Mouse (Mus musculus): Measurements from ENCODE around the gene Cnksr1. TPM values are rescaled to one million over a fixed set of nuclear protein-coding genes. Genes with fewer than 3 reads are reported as not detected.

Gene Cnksr1
- polyA plus RNA-seq, 1 experiment from 2014 or later, result not detected

DNA sequence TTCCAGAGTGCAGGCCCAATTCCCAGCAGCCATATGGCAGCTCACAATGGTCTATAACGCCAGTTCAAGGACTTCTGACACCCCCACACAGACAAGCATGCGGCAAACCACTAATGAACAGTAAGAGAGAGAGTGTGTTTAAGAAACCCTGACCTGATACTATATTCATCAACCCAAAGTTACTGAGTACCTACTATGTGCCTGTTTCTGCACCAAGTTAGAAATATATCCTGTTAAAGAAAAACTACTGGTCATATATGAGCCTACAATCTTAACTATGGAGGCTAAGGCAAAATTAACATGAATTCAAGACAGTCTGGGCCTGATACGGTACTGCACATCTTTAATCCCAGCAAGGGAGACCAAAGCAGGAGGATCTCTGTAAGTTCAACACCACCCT lies 52.6 kb downstream of the Cnksr1 start:
- DNase-seq (no peak), ATAC-seq (ENCODE audit: low FRiP score, low TSS enrichment) (no peak)
- Histone ChIP-seq H3K4me3 (replicated peaks; ENCODE audit: low read depth, low read length) (peak overlapping the region; percentile 74), H3K4me1 (ENCODE audit: control insufficient read depth, insufficient read depth, low read length) (peaks cover 8% of the 10 kb centered on the region), H3K9me3 (ENCODE audit: control insufficient read depth, low read length) (no peaks in the 10 kb centered on the region), H3K27ac (replicated peaks; ENCODE audit: low read depth, low read length) (no peak overlapping the region), H3K27me3 (ENCODE audit: control insufficient read depth, insufficient read depth, low read length) (no peaks in the 10 kb centered on the region), H3K9ac (replicated peaks; ENCODE audit: low read length) (peak overlapping the region; percentile 86; the same call in 1 of the 2 replicates), H3K4me2 (ENCODE audit: low read length) (peak overlapping the region; percentile 75), H3K36me3 (ENCODE audit: control insufficient read depth, insufficient read depth, low read length) (no peaks in the 10 kb centered on the region)
- whole genome bisulfite sequencing, result 81% methylated on average over 3 of the region's 3 CpGs

DNA sequence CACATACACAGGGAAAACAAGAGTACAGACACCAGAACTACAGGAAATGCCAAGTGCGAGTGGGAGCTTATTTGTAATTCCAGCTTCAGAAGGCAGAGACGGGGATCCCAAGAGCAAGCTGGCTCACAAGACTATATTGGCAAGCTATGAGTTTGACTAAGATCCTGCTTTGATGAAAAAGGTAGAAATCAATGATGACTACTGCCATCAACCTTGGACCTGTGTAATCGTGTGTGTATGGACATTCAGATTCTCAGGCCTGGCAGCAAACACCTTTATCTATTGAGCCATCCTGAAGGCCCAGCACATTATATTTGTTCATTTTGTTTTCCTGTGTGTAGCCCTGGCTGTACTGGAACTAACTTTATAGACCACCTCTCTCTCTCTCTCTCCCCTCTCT lies 54.5 kb downstream of the Cnksr1 start:
- no peak overlapping the region for H3K27ac ChIP-seq (replicated peaks; ENCODE audit: low read depth, low read length)
- DNase-seq (no peak), ATAC-seq (ENCODE audit: low FRiP score, low TSS enrichment) (no peak)
- H3K9ac ChIP-seq (replicated peaks; ENCODE audit: low read length), result no peak overlapping the region
- H3K9me3 ChIP-seq (ENCODE audit: control insufficient read depth, low read length), result no peaks in the 10 kb centered on the region
- WGBS, result 86% methylated on average over 3 of the region's 3 CpGs
- no peak overlapping the region for H3K4me2 ChIP-seq (ENCODE audit: low read length)
- peaks cover 8% of the 10 kb centered on the region for H3K4me1 ChIP-seq (ENCODE audit: control insufficient read depth, insufficient read depth, low read length)
- no peak overlapping the region for H3K4me3 ChIP-seq (replicated peaks; ENCODE audit: low read depth, low read length)
- no peaks in the 10 kb centered on the region for H3K36me3 ChIP-seq (ENCODE audit: control insufficient read depth, insufficient read depth, low read length)
- H3K27me3 ChIP-seq (ENCODE audit: control insufficient read depth, insufficient read depth, low read length), result no peaks in the 10 kb centered on the region

DNA sequence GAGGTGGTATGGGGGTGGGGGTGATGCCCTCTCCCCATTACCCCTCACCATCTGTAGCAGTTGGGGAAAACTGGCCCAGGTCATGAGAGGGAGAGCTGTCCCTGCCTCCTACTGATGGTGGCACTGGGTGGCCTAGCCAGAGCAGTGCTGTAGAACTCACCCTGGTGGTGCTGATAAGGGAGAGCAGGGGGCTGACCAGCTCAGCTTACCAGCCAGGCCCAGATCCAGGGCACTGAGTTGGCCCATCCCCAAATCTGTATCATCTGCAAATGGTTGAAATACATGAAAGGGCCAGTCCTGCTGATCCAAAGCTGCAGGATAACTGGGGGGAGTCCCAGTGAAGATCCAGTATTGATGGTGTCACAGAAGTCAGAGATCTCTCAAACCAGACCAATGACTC lies 56.4 kb downstream of the Cnksr1 start:
- DNase-seq (no peak), ATAC-seq (ENCODE audit: low FRiP score, low TSS enrichment) (no peak)
- Histone ChIP-seq H3K27ac (replicated peaks; ENCODE audit: low read depth, low read length) (no peak overlapping the region), H3K4me1 (ENCODE audit: control insufficient read depth, insufficient read depth, low read length) (peaks cover 8% of the 10 kb centered on the region), H3K9ac (replicated peaks; ENCODE audit: low read length) (no peak overlapping the region), H3K36me3 (ENCODE audit: control insufficient read depth, insufficient read depth, low read length) (no peaks in the 10 kb centered on the region), H3K27me3 (ENCODE audit: control insufficient read depth, insufficient read depth, low read length) (no peaks in the 10 kb centered on the region), H3K4me3 (replicated peaks; ENCODE audit: low read depth, low read length) (no peak overlapping the region), H3K9me3 (ENCODE audit: control insufficient read depth, low read length) (no peaks in the 10 kb centered on the region), H3K4me2 (ENCODE audit: low read length) (no peak overlapping the region)

DNA sequence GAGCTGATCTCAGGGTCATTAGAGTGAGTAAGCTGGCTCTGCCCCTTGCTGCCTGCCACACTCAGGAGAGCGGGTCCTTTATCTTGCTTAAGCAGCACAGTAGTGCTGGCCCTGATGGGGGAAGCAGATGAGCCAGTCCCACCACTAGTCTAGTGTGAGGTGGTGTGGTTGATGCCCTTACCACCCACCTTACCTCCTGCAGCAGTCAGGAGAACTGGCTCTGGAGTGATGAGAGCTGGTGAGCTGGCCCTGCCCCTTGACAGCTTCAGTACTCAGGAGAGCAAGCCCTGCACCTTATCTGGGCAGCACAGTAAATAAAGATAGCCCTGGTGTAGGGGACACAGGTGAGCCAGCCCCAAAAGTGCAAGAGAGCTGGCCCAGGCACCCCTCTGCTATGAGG lies 57.1 kb downstream of the Cnksr1 start:
- Histone ChIP-seq H3K36me3 (ENCODE audit: control insufficient read depth, insufficient read depth, low read length) (no peaks in the 10 kb centered on the region), H3K4me2 (ENCODE audit: low read length) (no peak overlapping the region), H3K4me3 (replicated peaks; ENCODE audit: low read depth, low read length) (no peak overlapping the region), H3K9me3 (ENCODE audit: control insufficient read depth, low read length) (no peaks in the 10 kb centered on the region), H3K9ac (replicated peaks; ENCODE audit: low read length) (no peak overlapping the region), H3K27ac (replicated peaks; ENCODE audit: low read depth, low read length) (no peak overlapping the region), H3K4me1 (ENCODE audit: control insufficient read depth, insufficient read depth, low read length) (peaks cover 8% of the 10 kb centered on the region), H3K27me3 (ENCODE audit: control insufficient read depth, insufficient read depth, low read length) (no peaks in the 10 kb centered on the region)
- ATAC-seq (ENCODE audit: low FRiP score, low TSS enrichment) (no peak), DNase-seq (no peak)
- 96% methylated on average over 1 of the region's 1 CpGs for WGBS

Other genes with a start within 250 kb of the Cnksr1 start
- 46.6 and 48.2 TPM in 2 replicates for gene Dhdds, start 237.5 kb downstream of the Cnksr1 start, polyA plus RNA-seq (2014; fragmentation: Nextera tagmentation; extraction: Ambion mirVana)
- gene Lin28a, start 219.6 kb downstream of the Cnksr1 start, polyA plus RNA-seq (2014; fragmentation: Nextera tagmentation; extraction: Ambion mirVana), result 0.13 and 0.31 TPM in 2 replicates
- not detected in 2 replicates for gene Zfp683, start 184.6 kb downstream of the Cnksr1 start, polyA plus RNA-seq (2014; fragmentation: Nextera tagmentation; extraction: Ambion mirVana)
- gene Crybg2, start 177.6 kb downstream of the Cnksr1 start, polyA plus RNA-seq (2014; fragmentation: Nextera tagmentation; extraction: Ambion mirVana), result 1.8 and 2.3 TPM in 2 replicates
- gene Cd52, start 143.3 kb downstream of the Cnksr1 start, polyA plus RNA-seq (2014; fragmentation: Nextera tagmentation; extraction: Ambion mirVana), result 1.8 and 4.5 TPM in 2 replicates
- gene Ubxn11, start 135.8 kb downstream of the Cnksr1 start, polyA plus RNA-seq (2014; fragmentation: Nextera tagmentation; extraction: Ambion mirVana), result 11.7 and 13.6 TPM in 2 replicates
- gene Sh3bgrl3, start 109.6 kb downstream of the Cnksr1 start, polyA plus RNA-seq (2014; fragmentation: Nextera tagmentation; extraction: Ambion mirVana), result 376 and 460 TPM in 2 replicates
- 12.0 and 21.3 TPM in 2 replicates for gene Cep85, start 51.3 kb downstream of the Cnksr1 start, polyA plus RNA-seq (2014; fragmentation: Nextera tagmentation; extraction: Ambion mirVana)
- gene Gm7534, start 35.4 kb downstream of the Cnksr1 start, polyA plus RNA-seq (2014; fragmentation: Nextera tagmentation; extraction: Ambion mirVana), result not detected in 2 replicates
- gene Catsper4, start 11.0 kb downstream of the Cnksr1 start, polyA plus RNA-seq (2014; fragmentation: Nextera tagmentation; extraction: Ambion mirVana), result not detected in 2 replicates
- gene E130218I03Rik, start 5.3 kb upstream of the Cnksr1 start, polyA plus RNA-seq (2014; fragmentation: Nextera tagmentation; extraction: Ambion mirVana), result 0.30 and 0.43 TPM in 2 replicates
- 13.1 and 14.2 TPM in 2 replicates for gene Zfp593, start 7.2 kb upstream of the Cnksr1 start, polyA plus RNA-seq (2014; fragmentation: Nextera tagmentation; extraction: Ambion mirVana)
- 0.49 TPM in 1 of 2 replicates, not detected in the other for gene Gm30191, start 8.5 kb upstream of the Cnksr1 start, polyA plus RNA-seq (2014; fragmentation: Nextera tagmentation; extraction: Ambion mirVana)
- 11.1 and 17.6 TPM in 2 replicates for gene Grrp1, start 15.7 kb upstream of the Cnksr1 start, polyA plus RNA-seq (2014; fragmentation: Nextera tagmentation; extraction: Ambion mirVana)
- gene Pdik1l, start 49.5 kb upstream of the Cnksr1 start, polyA plus RNA-seq (2014; fragmentation: Nextera tagmentation; extraction: Ambion mirVana), result 41.0 and 48.6 TPM in 2 replicates
- 0.11 TPM in 1 of 2 replicates, not detected in the other for gene Trim63, start 76.7 kb upstream of the Cnksr1 start, polyA plus RNA-seq (2014; fragmentation: Nextera tagmentation; extraction: Ambion mirVana)
- gene Slc30a2, start 104.8 kb upstream of the Cnksr1 start, polyA plus RNA-seq (2014; fragmentation: Nextera tagmentation; extraction: Ambion mirVana), result 0.11 TPM in 1 of 2 replicates, not detected in the other
- 0.28 and 0.53 TPM in 2 replicates for gene Extl1, start 145.5 kb upstream of the Cnksr1 start, polyA plus RNA-seq (2014; fragmentation: Nextera tagmentation; extraction: Ambion mirVana)
- gene Pafah2, start 157.9 kb upstream of the Cnksr1 start, polyA plus RNA-seq (2014; fragmentation: Nextera tagmentation; extraction: Ambion mirVana), result 5.0 and 6.9 TPM in 2 replicates
- 6,974 and 7,359 TPM in 2 replicates for gene Stmn1, start 229.9 kb upstream of the Cnksr1 start, polyA plus RNA-seq (2014; fragmentation: Nextera tagmentation; extraction: Ambion mirVana)